Comparison of ENCODE assay signal across 28 mouse cellular contexts in the genomic region with DNA sequence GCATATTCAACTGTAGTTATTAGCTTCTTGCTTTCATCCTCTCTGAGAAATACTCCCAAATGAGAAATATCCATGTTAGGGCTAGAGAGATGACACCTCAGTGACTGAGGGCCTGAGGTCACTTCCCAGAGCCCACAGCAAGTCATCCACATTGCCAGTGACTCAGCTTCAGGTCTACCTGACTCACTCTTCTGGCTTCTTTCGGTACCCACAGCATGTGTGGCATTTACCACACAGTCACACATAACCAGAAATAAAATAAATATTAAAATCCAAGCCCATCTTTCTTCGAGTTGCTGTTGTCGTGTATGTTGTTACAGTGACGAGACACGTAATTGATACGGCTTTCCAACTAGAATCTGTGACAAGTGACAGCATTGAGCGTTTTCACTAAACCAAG. TPM values are rescaled to one million over a fixed set of nuclear protein-coding genes. Genes with fewer than 3 reads are reported as not detected.
DNase-seq lines count a peak whose midpoint lies in the region; ATAC-seq and TF ChIP-seq lines count a peak whose summit lies in the region.
"Had no signal": no experiment of that assay in that cellular context is flagged by ENCODE, and none has a peak within 500 bp of the region (broad histone marks: within the 10 kb centered on the region; RNA-seq: fewer than 3 reads in every experiment).

No protein-coding gene starts in this region.

- TF ChIP-seq POLR2A in CH12.LX (IDR thresholded peaks at IDR 0.05; ENCODE audit: low read depth, low read length) = no peak
- no peak for TF ChIP-seq POLR2A in embryonic fibroblast, embryonic 13.5 days (IDR thresholded peaks at IDR 0.05; ENCODE audit: low read depth, low read length)
- TF ChIP-seq POLR2A in kidney, adult 2 months (IDR thresholded peaks at IDR 0.05; ENCODE audit: low read depth, low read length) = no peak

- no peak overlapping the region for H3K4me2 ChIP-seq in midbrain, embryonic 11.5 days
- no peak overlapping the region for H3K4me2 ChIP-seq in midbrain, embryonic 13.5 days (replicated peaks)
- no peak overlapping the region for H3K4me2 ChIP-seq in CH12.LX (ENCODE audit: insufficient read depth, low read depth, poor library complexity, severe bottlenecking)
- H3K4me2 ChIP-seq: embryonic facial prominence, embryonic 12.5 days; forebrain, embryonic 13.5 days; heart, embryonic 13.5 days; hindbrain, embryonic 15.5 days had no signal

- no peak overlapping the region for H3K9ac ChIP-seq in midbrain, embryonic 11.5 days (ENCODE audit: low read length)
- no peak overlapping the region for H3K9ac ChIP-seq in midbrain, embryonic 13.5 days (replicated peaks)
- H3K9ac ChIP-seq in CH12.LX (ENCODE audit: insufficient read depth, low read depth) = no peak overlapping the region
- H3K9ac ChIP-seq: embryonic facial prominence, embryonic 12.5 days; forebrain, embryonic 13.5 days; forebrain, postnatal 0 days; heart, embryonic 13.5 days; hindbrain, embryonic 15.5 days had no signal

- peak; percentile 12 for DNase-seq in midbrain, embryonic 11.5 days (ENCODE audit: low spot score, missing footprints)
- no peak for DNase-seq in CH12.LX (ENCODE audit: extremely low read depth)
- DNase-seq in layer of hippocampus, adult 8-10 months (ENCODE audit: low spot score in 2 of 2) = no peak
- DNase-seq in gastrocnemius, postnatal 14 days = no peak
- DNase-seq in lung, postnatal 14 days = no peak
- no peak for DNase-seq in kidney, adult 2 months
- DNase-seq: adrenal gland, adult 8-10 months; adrenal gland, postnatal 36 days; B cell, adult 2 months; cerebellum, adult 2 months; cerebellum, postnatal 10 days; forebrain, postnatal 0 days; gastrocnemius, adult 2 months; gastrocnemius, postnatal 36 days; heart, adult 11 months; heart, postnatal 36 days had no signal

- H3K79me2 ChIP-seq in CH12.LX (replicated peaks; ENCODE audit: control insufficient read depth, extremely low read depth, insufficient read depth, poor library complexity, severe bottlenecking) = no peaks in the 10 kb centered on the region

- TF ChIP-seq RAD21 in CH12.LX (IDR thresholded peaks at IDR 0.05; ENCODE audit: low read depth, low read length) = no peak

- H3K4me3 ChIP-seq in midbrain, embryonic 11.5 days (ENCODE audit: low read depth, low read length) = no peak overlapping the region
- no peak overlapping the region for H3K4me3 ChIP-seq in midbrain, embryonic 13.5 days (replicated peaks)
- no peak overlapping the region for H3K4me3 ChIP-seq in CH12.LX (replicated peaks in 1 of 3; ENCODE audit: low read depth in 2 of 3, low read length in 2 of 3, poor library complexity in 1 of 3)
- no peak overlapping the region for H3K4me3 ChIP-seq in embryonic fibroblast, embryonic 13.5 days (ENCODE audit: insufficient read depth, low read length)
- no peak overlapping the region for H3K4me3 ChIP-seq in kidney, adult 2 months (ENCODE audit: insufficient read depth, low read depth, low read length)
- H3K4me3 ChIP-seq: embryonic facial prominence, embryonic 12.5 days; forebrain, embryonic 13.5 days; gastrocnemius, adult 2 months; heart, embryonic 13.5 days; hindbrain, embryonic 15.5 days had no signal

- in situ Hi-C loops in CH12.LX (cut with MboI; ENCODE audit: low pct_ligation_motif_present, low pct_unique_long_range_greater_than_20kb, low sequenced_read_pairs) = loop anchor here (5.0 to 10.0 kb wide), 4 partner anchors 35 to 303 kb away; a partner anchor contains a TSS

- TF ChIP-seq CTCF in CH12.LX (conservative IDR thresholded peaks at IDR 0.05 in 1 of 2, IDR thresholded peaks at IDR 0.05 in 1 of 2; ENCODE audit: low read depth in 2 of 2, low read length in 2 of 2) = no peak
- no peak for TF ChIP-seq CTCF in embryonic fibroblast, embryonic 13.5 days (IDR thresholded peaks at IDR 0.05; ENCODE audit: borderline replicate concordance, insufficient read depth, low read length)
- no peak for TF ChIP-seq CTCF in kidney, adult 2 months (conservative IDR thresholded peaks at IDR 0.05; ENCODE audit: insufficient read depth, insufficient read length, low read depth, low read length)

- dilution Hi-C loops in CH12.LX (cut with MboI; ENCODE audit: extremely low pct_ligation_motif_present, extremely low pct_unique_long_range_greater_than_20kb, low sequenced_read_pairs) = no loop called here

- intact Hi-C loops in gastrocnemius, postnatal 14 days (cut with DNase I; ENCODE audit: low total_unique reads) = no loop called here

- ATAC-seq in midbrain, embryonic 11.5 days (ENCODE audit: low FRiP score) = no peak
- no peak for ATAC-seq in midbrain, embryonic 13.5 days
- ATAC-seq: forebrain, embryonic 13.5 days; forebrain, postnatal 0 days; inflammation-experienced regulatory T-cells, adult 6 months; intestine, postnatal 0 days had no signal

- no peaks in the 10 kb centered on the region for H3K27me3 ChIP-seq in midbrain, embryonic 11.5 days (ENCODE audit: control insufficient read depth, insufficient read depth, low read length)
- no peaks in the 10 kb centered on the region for H3K27me3 ChIP-seq in midbrain, embryonic 13.5 days
- no peaks in the 10 kb centered on the region for H3K27me3 ChIP-seq in CH12.LX (replicated peaks)
- H3K27me3 ChIP-seq in kidney, adult 2 months (replicated peaks; ENCODE audit: control insufficient read depth, insufficient read depth, low read length) = 0 out of 2 replicates have a peak, but pooled peaks cover 1% of the 10 kb centered on the region
- H3K27me3 ChIP-seq: embryonic facial prominence, embryonic 12.5 days; forebrain, embryonic 13.5 days; heart, embryonic 13.5 days; hindbrain, embryonic 15.5 days had no signal

- TF ChIP-seq EP300 in CH12.LX (IDR thresholded peaks at IDR 0.05; ENCODE audit: low read length) = no peak

- no peaks in the 10 kb centered on the region for H3K36me3 ChIP-seq in midbrain, embryonic 11.5 days (ENCODE audit: control insufficient read depth, insufficient read depth, low read length)
- no peaks in the 10 kb centered on the region for H3K36me3 ChIP-seq in midbrain, embryonic 13.5 days
- H3K36me3 ChIP-seq in CH12.LX (replicated peaks in 1 of 2; ENCODE audit: control insufficient read depth in 1 of 2, insufficient read depth in 1 of 2, low read length in 1 of 2) = no peaks in the 10 kb centered on the region
- no peaks in the 10 kb centered on the region for H3K36me3 ChIP-seq in kidney, adult 2 months (ENCODE audit: control insufficient read depth, insufficient read depth, low read length)
- H3K36me3 ChIP-seq: embryonic facial prominence, embryonic 12.5 days; heart, embryonic 13.5 days; hindbrain, embryonic 15.5 days had no signal

- WGBS in midbrain, embryonic 11.5 days = 91% methylated on average over 7 of the region's 7 CpGs
- WGBS in midbrain, embryonic 13.5 days = 94% methylated on average over 7 of the region's 7 CpGs
- 94% methylated on average over 7 of the region's 7 CpGs for WGBS in kidney, adult 2 months

- no peaks in the 10 kb centered on the region for H3K9me3 ChIP-seq in midbrain, embryonic 11.5 days (ENCODE audit: control insufficient read depth, low read length)
- H3K9me3 ChIP-seq in midbrain, embryonic 13.5 days = no peaks in the 10 kb centered on the region
- H3K9me3 ChIP-seq in CH12.LX (replicated peaks; ENCODE audit: low read length) = peaks cover 10% of the 10 kb centered on the region
- H3K9me3 ChIP-seq: embryonic facial prominence, embryonic 12.5 days; forebrain, embryonic 13.5 days; heart, embryonic 13.5 days; hindbrain, embryonic 15.5 days had no signal

- H3K4me1 ChIP-seq in midbrain, embryonic 11.5 days (ENCODE audit: control insufficient read depth, insufficient read depth, low read length) = no peaks in the 10 kb centered on the region
- no peaks in the 10 kb centered on the region; the same call in 1 of the 2 replicates for H3K4me1 ChIP-seq in midbrain, embryonic 13.5 days (replicated peaks)
- peaks cover 20 to 47% of the 10 kb centered on the region in 2 experiments for H3K4me1 ChIP-seq in CH12.LX (ENCODE audit: control insufficient read depth in 1 of 2, insufficient read depth in 2 of 2)
- H3K4me1 ChIP-seq in embryonic fibroblast, embryonic 13.5 days (ENCODE audit: control insufficient read depth, insufficient read depth, low read length) = peaks cover 5% of the 10 kb centered on the region; the same call in 1 of the 2 replicates
- H3K4me1 ChIP-seq in kidney, adult 2 months (ENCODE audit: control insufficient read depth, insufficient read depth, low read length) = no peaks in the 10 kb centered on the region
- H3K4me1 ChIP-seq: embryonic facial prominence, embryonic 12.5 days; hindbrain, embryonic 15.5 days had no signal

- no peak overlapping the region for H3K27ac ChIP-seq in midbrain, embryonic 11.5 days (ENCODE audit: low read depth, low read length)
- no peak overlapping the region for H3K27ac ChIP-seq in midbrain, embryonic 13.5 days
- no peak overlapping the region for H3K27ac ChIP-seq in CH12.LX (ENCODE audit: insufficient read depth, low read depth)
- H3K27ac ChIP-seq in embryonic fibroblast, embryonic 13.5 days (ENCODE audit: insufficient read depth, low read length) = peak overlapping the region; percentile 26; the same call in 1 of the 2 replicates
- no peak overlapping the region for H3K27ac ChIP-seq in kidney, adult 2 months (ENCODE audit: insufficient read depth, low read depth, low read length)
- H3K27ac ChIP-seq: embryonic facial prominence, embryonic 12.5 days; forebrain, embryonic 13.5 days; gastrocnemius, adult 2 months; heart, embryonic 13.5 days; hindbrain, embryonic 15.5 days had no signal

TF ChIP-seq in CH12.LX, 34 proteins besides CTCF, POLR2A, EP300 and RAD21 (continues in another document):
- no peak for TF ChIP-seq ZC3H11A (IDR thresholded peaks at IDR 0.05; ENCODE audit: low read depth, low read length)

RNA-seq across cellular contexts. Expression of a gene that starts 33.8 kb away (rescaled TPM):
- not detected in 2 replicates for polyA plus RNA-seq in midbrain, embryonic 11.5 days (2014; fragmentation: Nextera tagmentation; extraction: Ambion mirVana)
- polyA plus RNA-seq in midbrain, embryonic 13.5 days (2015; fragmentation: Nextera tagmentation; extraction: Ambion mirVana) = not detected in 2 replicates
- total RNA-seq in CH12.LX (2012; rRNA removed) = 59.3 and 67.2 TPM in 2 replicates
- total RNA-seq in CH12.LX (2014; rRNA removed) = 13.6 and 17.5 TPM in 2 replicates
- 54.5 and 55.4 TPM in 2 replicates for polyA plus RNA-seq in CH12.LX (2012; ENCODE audit: insufficient read length, low read depth)
- not detected in 2 replicates for polyA plus RNA-seq in embryonic fibroblast, embryonic 13.5 days (2011; ENCODE audit: insufficient read length, low read depth, missing spikeins)
- not detected for total RNA-seq in layer of hippocampus, adult 8-10 months (2022)
- not detected for total RNA-seq in gastrocnemius, postnatal 14 days (2021)
- 0.16 and 0.50 TPM in 2 replicates for polyA plus RNA-seq in kidney, adult 2 months (2012; rRNA removed)
- total RNA-seq: adrenal gland, postnatal 36 days; common myeloid progenitor, adult 5-6 weeks; forebrain, postnatal 0 days; gastrocnemius, adult 2 months; gastrocnemius, postnatal 36 days; heart, postnatal 36 days had no signal
- polyA plus RNA-seq: cerebellum, adult 2 months; embryonic facial prominence, embryonic 12.5 days; forebrain, embryonic 13.5 days; heart, embryonic 13.5 days; heart, postnatal 0 days; hindbrain, embryonic 11.5 days; hindbrain, embryonic 15.5 days; intestine, postnatal 0 days had no signal

RNA-seq across cellular contexts. Expression of a gene that starts 56.1 kb away (rescaled TPM):
- not detected in 2 replicates for polyA plus RNA-seq in midbrain, embryonic 11.5 days (2014; fragmentation: Nextera tagmentation; extraction: Ambion mirVana)
- polyA plus RNA-seq in midbrain, embryonic 13.5 days (2015; fragmentation: Nextera tagmentation; extraction: Ambion mirVana) = not detected in 2 replicates
- total RNA-seq in CH12.LX (2012; rRNA removed) (not detected in 2 replicates), CH12.LX (2014; rRNA removed) (not detected in 2 replicates)
- polyA plus RNA-seq in CH12.LX (2012; ENCODE audit: insufficient read length, low read depth) = not detected in 2 replicates
- not detected in 2 replicates for polyA plus RNA-seq in embryonic fibroblast, embryonic 13.5 days (2011; ENCODE audit: insufficient read length, low read depth, missing spikeins)
- under 1 TPM in 1 of 4 experiments, not detected in 3; 0.23 TPM for total RNA-seq in layer of hippocampus, adult 8-10 months (2022)
- total RNA-seq in gastrocnemius, postnatal 14 days (2021) = not detected
- polyA plus RNA-seq in kidney, adult 2 months (2012; rRNA removed) = 0.08 and 0.10 TPM in 2 replicates
- total RNA-seq: adrenal gland, adult 8-10 months; adrenal gland, postnatal 36 days; common myeloid progenitor, adult 5-6 weeks; gastrocnemius, adult 2 months; gastrocnemius, postnatal 36 days; heart, postnatal 36 days; MEL had no signal
- polyA plus RNA-seq: embryonic facial prominence, embryonic 12.5 days; forebrain, postnatal 0 days; heart, embryonic 13.5 days; heart, postnatal 0 days; hindbrain, embryonic 11.5 days; hindbrain, embryonic 15.5 days; inflammation-experienced regulatory T-cells, adult 6 months; intestine, postnatal 0 days had no signal

Comparison
In these comparisons a context has a peak if more than half of its experiments do, and no peak if none do; other contexts are left out.
1. RNA of a gene that starts 33.8 kb away (polyA plus RNA-seq): 54.5 to 55.4 TPM in CH12.LX; 0.16 to 0.50 TPM in kidney, adult 2 months, not detected in midbrain, embryonic 13.5 days, not detected in midbrain, embryonic 11.5 days and not detected in embryonic fibroblast, embryonic 13.5 days; every median in the first group is over 10 times any median in the second.